Mouse (Mus musculus) lung, postnatal 0 days (tissue): ENCODE measurements around the gene Btbd35f18.
"Not testable (repeated sequence)": the region's sequence is repeated elsewhere in the genome, so short reads cannot be mapped to it uniquely, and the experiment has no call there.

Source experiments
- CTCF ChIP-seq: IDR thresholded peaks from 2 replicates; pipeline ENCODE4 v1.5.1; 2016; ENCODE audit warnings: antibody characterized with exemption, mild to moderate bottlenecking
- EP300 ChIP-seq: IDR thresholded peaks from 2 replicates; pipeline ENCODE4 v1.6.1; 2016; ENCODE audit warnings: antibody characterized with exemption, mild to moderate bottlenecking, control low read depth

GRCm38 (mm10) chrX:3699933-3700332, at the start of gene Btbd35f18:
- TF ChIP-seq CTCF, EP300: not testable (repeated sequence)
